ENCODE assay signal across 20 mouse cellular contexts in genomic region chr5:135660535-135660934, GRCm38 (mm10). TPM values are rescaled to one million over a fixed set of nuclear protein-coding genes. Genes with fewer than 3 reads are reported as not detected.
A peak's percentile ranks its signal among the peaks of the same experiment; 100 is the strongest.
DNase-seq lines count a peak whose midpoint lies in the region; ATAC-seq and TF ChIP-seq lines count a peak whose summit lies in the region.
"Had no signal": no experiment of that assay in that cellular context is flagged by ENCODE, and none has a peak within 500 bp of the region (broad histone marks: within the 10 kb centered on the region; RNA-seq: fewer than 3 reads in every experiment).

No protein-coding gene starts in this region.

- no peak for TF ChIP-seq POLR2A in ES-Bruce4 (IDR thresholded peaks at IDR 0.05; ENCODE audit: insufficient read depth, low read length)

- H3K4me3 ChIP-seq in kidney, embryonic 15.5 days (replicated peaks) = no peak overlapping the region
- H3K4me3 ChIP-seq in E14TG2a.4 (replicated peaks; ENCODE audit: low read length) = peak overlapping the region; percentile 32
- no peak overlapping the region for H3K4me3 ChIP-seq in ES-Bruce4 (ENCODE audit: low read depth, low read length)
- no peak overlapping the region for H3K4me3 ChIP-seq in limb, embryonic 10.5 days
- H3K4me3 ChIP-seq: embryonic facial prominence, embryonic 12.5 days; forebrain, embryonic 15.5 days; heart, adult 2 months; heart, embryonic 15.5 days; hindbrain, embryonic 13.5 days had no signal

- 86% methylated on average over 7 of the region's 7 CpGs for WGBS in kidney, embryonic 15.5 days
- WGBS in limb, embryonic 10.5 days = 89% methylated on average over 7 of the region's 7 CpGs

- ATAC-seq in kidney, embryonic 15.5 days (replicated peaks; ENCODE audit: low FRiP score) = no peak
- ATAC-seq: activated CD4-positive, CD25-positive, alpha-beta regulatory T cell, adult 4 months; forebrain, embryonic 15.5 days; hindbrain, postnatal 0 days; Patski had no signal

- no peak overlapping the region for H3K27ac ChIP-seq in kidney, embryonic 15.5 days
- H3K27ac ChIP-seq in ES-Bruce4 (ENCODE audit: insufficient read depth, low read length) = peak overlapping the region; percentile 91
- 0 out of 2 replicates have a peak overlapping the region, but pooled peaks have one; percentile 25 for H3K27ac ChIP-seq in limb, embryonic 10.5 days
- H3K27ac ChIP-seq: embryonic facial prominence, embryonic 12.5 days; forebrain, embryonic 15.5 days; heart, adult 2 months; heart, embryonic 15.5 days; hindbrain, embryonic 13.5 days; hindbrain, postnatal 0 days had no signal

- TF ChIP-seq CTCF in E14TG2a.4 (conservative IDR thresholded peaks at IDR 0.05; ENCODE audit: low read length) (no peak), ES-Bruce4 (IDR thresholded peaks at IDR 0.05; ENCODE audit: low read depth, low read length) (no peak)

- H3K27me3 ChIP-seq in kidney, embryonic 15.5 days = no peaks in the 10 kb centered on the region
- no peaks in the 10 kb centered on the region for H3K27me3 ChIP-seq in E14TG2a.4 (ENCODE audit: insufficient read depth, low read length)
- no peaks in the 10 kb centered on the region for H3K27me3 ChIP-seq in ES-Bruce4 (ENCODE audit: control insufficient read depth, insufficient read depth, low read length, poor library complexity, severe bottlenecking)
- no peaks in the 10 kb centered on the region for H3K27me3 ChIP-seq in limb, embryonic 10.5 days (ENCODE audit: low read depth, poor library complexity, severe bottlenecking)
- H3K27me3 ChIP-seq: embryonic facial prominence, embryonic 12.5 days; forebrain, embryonic 15.5 days; heart, embryonic 15.5 days; hindbrain, embryonic 13.5 days; Patski had no signal

- H3K9ac ChIP-seq in kidney, embryonic 15.5 days = no peak overlapping the region
- H3K9ac ChIP-seq in ES-Bruce4 (ENCODE audit: low read depth, poor library complexity, severe bottlenecking) = peak overlapping the region; percentile 19; the same call in 1 of the 2 replicates
- H3K9ac ChIP-seq: embryonic facial prominence, embryonic 12.5 days; forebrain, embryonic 15.5 days; heart, embryonic 15.5 days; hindbrain, embryonic 13.5 days had no signal

- H3K4me2 ChIP-seq in kidney, embryonic 15.5 days = no peak overlapping the region
- H3K4me2 ChIP-seq: embryonic facial prominence, embryonic 12.5 days; forebrain, embryonic 15.5 days; heart, embryonic 11.5 days; heart, embryonic 15.5 days; hindbrain, embryonic 13.5 days had no signal

- peak; percentile 47 for DNase-seq in kidney, adult 9 months
- DNase-seq in limb, embryonic 10.5 days (ENCODE audit: low spot score) = no peak
- DNase-seq in gastrocnemius, postnatal 4 days (ENCODE audit: low spot score in 2 of 2) = no peak
- DNase-seq: adrenal gland, adult 2 months; cerebellum, adult 11-12 months; cerebellum, adult 9-10 months; cerebellum, postnatal 25 days; heart, postnatal 14 days had no signal

- no peaks in the 10 kb centered on the region for H3K36me3 ChIP-seq in kidney, embryonic 15.5 days
- no peaks in the 10 kb centered on the region for H3K36me3 ChIP-seq in E14TG2a.4 (ENCODE audit: insufficient read depth, low read length)
- H3K36me3 ChIP-seq in ES-Bruce4 (ENCODE audit: control insufficient read depth, insufficient read depth, low read length, poor library complexity, severe bottlenecking) = no peaks in the 10 kb centered on the region
- H3K36me3 ChIP-seq in limb, embryonic 10.5 days = no peaks in the 10 kb centered on the region
- H3K36me3 ChIP-seq: embryonic facial prominence, embryonic 12.5 days; forebrain, embryonic 15.5 days; heart, embryonic 15.5 days; hindbrain, embryonic 13.5 days had no signal

- no peaks in the 10 kb centered on the region for H3K9me3 ChIP-seq in kidney, embryonic 15.5 days (replicated peaks)
- H3K9me3 ChIP-seq in E14TG2a.4 (ENCODE audit: low read length) (no peaks in the 10 kb centered on the region), ES-Bruce4 (replicated peaks; ENCODE audit: control insufficient read depth, insufficient read depth, low read length, poor library complexity, severe bottlenecking) (no peaks in the 10 kb centered on the region)
- H3K9me3 ChIP-seq in limb, embryonic 10.5 days (replicated peaks) = no peaks in the 10 kb centered on the region
- H3K9me3 ChIP-seq: embryonic facial prominence, embryonic 12.5 days; forebrain, embryonic 15.5 days; heart, embryonic 15.5 days; hindbrain, embryonic 13.5 days had no signal

- TF ChIP-seq EP300 in ES-Bruce4 (IDR thresholded peaks at IDR 0.05; ENCODE audit: insufficient read depth, low read depth, low read length) = no peak

- H3K4me1 ChIP-seq in kidney, embryonic 15.5 days = no peaks in the 10 kb centered on the region
- H3K4me1 ChIP-seq in E14TG2a.4 (replicated peaks; ENCODE audit: low read depth, low read length) = peaks cover 75% of the 10 kb centered on the region
- H3K4me1 ChIP-seq in ES-Bruce4 (ENCODE audit: control insufficient read depth, insufficient read depth, low read length) = peaks cover 10% of the 10 kb centered on the region
- H3K4me1 ChIP-seq in limb, embryonic 10.5 days = 0 out of 2 replicates have a peak, but pooled peaks cover 3% of the 10 kb centered on the region
- H3K4me1 ChIP-seq: embryonic facial prominence, embryonic 12.5 days; forebrain, embryonic 15.5 days; hindbrain, embryonic 13.5 days had no signal

RNA-seq across cellular contexts. Expression of gene Por, which starts 9.3 kb away (rescaled TPM):
- 78.2 and 89.0 TPM in 2 replicates for polyA plus RNA-seq in kidney, embryonic 15.5 days (2015; fragmentation: Nextera tagmentation; extraction: Ambion mirVana)
- 32.3 and 41.4 TPM in 2 replicates for polyA plus RNA-seq in ES-Bruce4 (2011; ENCODE audit: insufficient read depth, insufficient read length, low read depth, missing spikeins)
- polyA plus RNA-seq in limb, embryonic 10.5 days (2016; fragmentation: Nextera tagmentation; extraction: Ambion mirVana) = 166 and 179 TPM in 2 replicates
- total RNA-seq in gastrocnemius, postnatal 4 days (2021) = 10 to 100 TPM; 39.2 to 41.9 TPM

RNA-seq across cellular contexts. Expression of gene Rhbdd2, which starts 28.1 kb away (rescaled TPM):
- 45.9 and 51.9 TPM in 2 replicates for polyA plus RNA-seq in kidney, embryonic 15.5 days (2015; fragmentation: Nextera tagmentation; extraction: Ambion mirVana)
- 30.6 and 35.7 TPM in 2 replicates for polyA plus RNA-seq in ES-Bruce4 (2011; ENCODE audit: insufficient read depth, insufficient read length, low read depth, missing spikeins)
- 61.4 and 62.5 TPM in 2 replicates for polyA plus RNA-seq in limb, embryonic 10.5 days (2016; fragmentation: Nextera tagmentation; extraction: Ambion mirVana)
- total RNA-seq in gastrocnemius, postnatal 4 days (2021) = 10 to 100 TPM; 14.9 to 18.9 TPM
